Mouse (Mus musculus): Measurements from ENCODE around the gene Scgb1b30. TPM values are rescaled to one million over a fixed set of nuclear protein-coding genes. Genes with fewer than 3 reads are reported as not detected.
A peak's percentile ranks its signal among the peaks of the same experiment; 100 is the strongest.

Gene Scgb1b30
- polyA plus RNA-seq, 1 experiment from 2014 or later, result not detected

GRCm38 (mm10) chr7:34132355-34133079 lies 37.3 kb downstream of the Scgb1b30 start:
- Histone ChIP-seq H3K36me3 (peaks cover 13% of the 10 kb centered on the region), H3K9ac (peak overlapping the region; percentile 97), H3K4me1 (peaks cover 38% of the 10 kb centered on the region), H3K27me3 (no peaks in the 10 kb centered on the region), H3K27ac (peak overlapping the region; percentile 85), H3K4me3 (peak overlapping the region; percentile 91), H3K4me2 (replicated peaks) (peak overlapping the region; percentile 79), H3K9me3 (no peaks in the 10 kb centered on the region)
- WGBS, result 0% methylated on average over 69 of the region's 116 CpGs
- peak; percentile 77 for ATAC-seq (ENCODE audit: low FRiP score, low read depth)

- 3% methylated on average over 24 of the region's 65 CpGs for WGBS
- Histone ChIP-seq H3K27ac (peak within 1 kb of the TSS; percentile 85), H3K36me3 (peaks cover 6% of the 10 kb centered on the region), H3K4me3 (peak within 1 kb of the TSS; percentile 91), H3K4me1 (peaks cover 38% of the 10 kb centered on the region), H3K27me3 (no peaks in the 10 kb centered on the region), H3K9me3 (no peaks in the 10 kb centered on the region), H3K9ac (peak within 1 kb of the TSS; percentile 97), H3K4me2 (replicated peaks) (peak within 1 kb of the TSS; percentile 79)
- ATAC-seq (ENCODE audit: low FRiP score, low read depth), result peak; percentile 93
Measured at GRCm38 (mm10) chr7:34133117-34133762, 38.0 kb downstream of the Scgb1b30 start, which contains the start of gene Wtip. Gene Wtip (minus strand): TSS chr7:34133268.

GRCm38 (mm10) chr7:34134336-34134735 lies 39.1 kb downstream of the Scgb1b30 start:
- peak overlapping the region; percentile 85; the same call in 1 of the 2 replicates for H3K27ac ChIP-seq

GRCm38 (mm10) chr7:34139493-34139892 lies 44.3 kb downstream of the Scgb1b30 start:
- H3K27me3 ChIP-seq, result no peaks in the 10 kb centered on the region
- H3K9me3 ChIP-seq, result 0 out of 2 replicates have a peak, but pooled peaks cover 3% of the 10 kb centered on the region
- no peak overlapping the region for H3K4me2 ChIP-seq (replicated peaks)
- H3K9ac ChIP-seq, result no peak overlapping the region
- H3K27ac ChIP-seq, result no peak overlapping the region
- H3K36me3 ChIP-seq, result peaks cover 46% of the 10 kb centered on the region
- ATAC-seq (ENCODE audit: low FRiP score, low read depth), result no peak
- H3K4me1 ChIP-seq, result 0 out of 2 replicates have a peak, but pooled peaks cover under 1% of the 10 kb centered on the region
- WGBS, result 91% methylated on average over 6 of the region's 6 CpGs
- no peak overlapping the region for H3K4me3 ChIP-seq

More at GRCm38 (mm10) chr7:34134336-34134735, 39.1 kb downstream of the Scgb1b30 start:
- Histone ChIP-seq H3K36me3 (no peaks in the 10 kb centered on the region), H3K4me3 (no peak overlapping the region), H3K9me3 (no peaks in the 10 kb centered on the region), H3K4me2 (replicated peaks) (0 out of 2 replicates have a peak overlapping the region, but pooled peaks have one; percentile 79), H3K27me3 (no peaks in the 10 kb centered on the region), H3K4me1 (peaks cover 36% of the 10 kb centered on the region), H3K9ac (no peak overlapping the region)
- 70% methylated on average over 2 of the region's 2 CpGs for WGBS
- no peak for ATAC-seq (ENCODE audit: low FRiP score, low read depth)

- no peak for ATAC-seq (ENCODE audit: low FRiP score, low read depth)
- Histone ChIP-seq H3K4me2 (replicated peaks) (no peak overlapping the region), H3K4me3 (no peak overlapping the region), H3K9me3 (0 out of 2 replicates have a peak, but pooled peaks cover 3% of the 10 kb centered on the region), H3K9ac (no peak overlapping the region), H3K27me3 (no peaks in the 10 kb centered on the region), H3K27ac (no peak overlapping the region), H3K4me1 (no peaks in the 10 kb centered on the region), H3K36me3 (peaks cover 62% of the 10 kb centered on the region)
- 97% methylated on average over 13 of the region's 13 CpGs for WGBS
Measured at GRCm38 (mm10) chr7:34141123-34141522, 45.9 kb downstream of the Scgb1b30 start.

GRCm38 (mm10) chr7:34147193-34147592 lies 52.0 kb downstream of the Scgb1b30 start:
- H3K27me3 ChIP-seq, result no peaks in the 10 kb centered on the region
- H3K4me3 ChIP-seq, result no peak overlapping the region
- H3K9me3 ChIP-seq, result peaks cover 5% of the 10 kb centered on the region; the same call in 1 of the 2 replicates
- WGBS, result 90% methylated on average over 4 of the region's 4 CpGs
- no peak for ATAC-seq (ENCODE audit: low FRiP score, low read depth)
- H3K4me2 ChIP-seq (replicated peaks), result no peak overlapping the region
- no peaks in the 10 kb centered on the region for H3K4me1 ChIP-seq
- H3K36me3 ChIP-seq, result peaks cover 99% of the 10 kb centered on the region
- H3K9ac ChIP-seq, result no peak overlapping the region
- H3K27ac ChIP-seq, result no peak overlapping the region

Other genes with a start within 250 kb of the Scgb1b30 start
- gene Scgb2b26, start 150.4 kb upstream of the Scgb1b30 start, polyA plus RNA-seq (2015; fragmentation: Nextera tagmentation; extraction: Ambion mirVana), result not detected in 2 replicates
- gene Scgb2b27, start 81.5 kb upstream of the Scgb1b30 start, polyA plus RNA-seq (2015; fragmentation: Nextera tagmentation; extraction: Ambion mirVana), result not detected in 2 replicates
- not detected in 2 replicates for gene Scgb1b27, start 73.9 kb upstream of the Scgb1b30 start, polyA plus RNA-seq (2015; fragmentation: Nextera tagmentation; extraction: Ambion mirVana)
- 7.5 and 8.5 TPM in 2 replicates for gene Wtip, start 37.8 kb downstream of the Scgb1b30 start, polyA plus RNA-seq (2015; fragmentation: Nextera tagmentation; extraction: Ambion mirVana)
- 230 and 232 TPM in 2 replicates for gene Uba2, start 74.2 kb downstream of the Scgb1b30 start, polyA plus RNA-seq (2015; fragmentation: Nextera tagmentation; extraction: Ambion mirVana)
- gene Pdcd2l, start 101.2 kb downstream of the Scgb1b30 start, polyA plus RNA-seq (2015; fragmentation: Nextera tagmentation; extraction: Ambion mirVana), result 69.0 and 73.2 TPM in 2 replicates
- gene Gpi1, start 134.9 kb downstream of the Scgb1b30 start, polyA plus RNA-seq (2015; fragmentation: Nextera tagmentation; extraction: Ambion mirVana), result 268 and 277 TPM in 2 replicates
- 0.53 TPM in 1 of 2 replicates, not detected in the other for gene Gm6096, start 155.6 kb downstream of the Scgb1b30 start, polyA plus RNA-seq (2015; fragmentation: Nextera tagmentation; extraction: Ambion mirVana)
- gene 4931406P16Rik, start 218.1 kb downstream of the Scgb1b30 start, polyA plus RNA-seq (2015; fragmentation: Nextera tagmentation; extraction: Ambion mirVana), result 27.0 and 31.0 TPM in 2 replicates